Mouse (Mus musculus) skeletal muscle tissue, postnatal 0 days (tissue): Measurements from ENCODE around the gene Tmem131. TPM values are rescaled to one million over a fixed set of nuclear protein-coding genes. Genes with fewer than 3 reads are reported as not detected.

Experiments used
- polyA plus RNA-seq: library from polyadenylated mRNA; unstranded; fragments of >200 nt; fragmentation: Nextera tagmentation; extraction: Ambion mirVana; gene quantifications from 2 replicates; pipeline ENCODE4 v1.2.1, GENCODE M21; 2015

Gene Tmem131
- polyA plus RNA-seq = 7.3 and 9.1 TPM in 2 replicates

GRCm38 (mm10) chr1:36943653-36944052, at the start of gene Tmem131:
Tmem131 (minus strand) TSS chr1:36943666.

GRCm38 (mm10) chr1:36761568-36761967, 181.9 kb downstream of the Tmem131 start, which contains the start of gene Zap70:
Zap70 (plus strand) TSS chr1:36761798.

Other genes starting within 250 kb of the Tmem131 start
- 0.21 and 0.34 TPM in 2 replicates for gene 4933424G06Rik, start 233.5 kb downstream of the Tmem131 start, polyA plus RNA-seq
- 58.7 and 59.8 TPM in 2 replicates for gene Actr1b, start 229.2 kb downstream of the Tmem131 start, polyA plus RNA-seq
- gene Zap70, start 181.9 kb downstream of the Tmem131 start, polyA plus RNA-seq = 0.29 and 0.41 TPM in 2 replicates
- gene Vwa3b, start 82.9 kb upstream of the Tmem131 start, polyA plus RNA-seq = 3.4 and 4.7 TPM in 2 replicates